Mouse (Mus musculus): ENCODE measurements around the gene Ak3.

Ak3 gene

DNA sequence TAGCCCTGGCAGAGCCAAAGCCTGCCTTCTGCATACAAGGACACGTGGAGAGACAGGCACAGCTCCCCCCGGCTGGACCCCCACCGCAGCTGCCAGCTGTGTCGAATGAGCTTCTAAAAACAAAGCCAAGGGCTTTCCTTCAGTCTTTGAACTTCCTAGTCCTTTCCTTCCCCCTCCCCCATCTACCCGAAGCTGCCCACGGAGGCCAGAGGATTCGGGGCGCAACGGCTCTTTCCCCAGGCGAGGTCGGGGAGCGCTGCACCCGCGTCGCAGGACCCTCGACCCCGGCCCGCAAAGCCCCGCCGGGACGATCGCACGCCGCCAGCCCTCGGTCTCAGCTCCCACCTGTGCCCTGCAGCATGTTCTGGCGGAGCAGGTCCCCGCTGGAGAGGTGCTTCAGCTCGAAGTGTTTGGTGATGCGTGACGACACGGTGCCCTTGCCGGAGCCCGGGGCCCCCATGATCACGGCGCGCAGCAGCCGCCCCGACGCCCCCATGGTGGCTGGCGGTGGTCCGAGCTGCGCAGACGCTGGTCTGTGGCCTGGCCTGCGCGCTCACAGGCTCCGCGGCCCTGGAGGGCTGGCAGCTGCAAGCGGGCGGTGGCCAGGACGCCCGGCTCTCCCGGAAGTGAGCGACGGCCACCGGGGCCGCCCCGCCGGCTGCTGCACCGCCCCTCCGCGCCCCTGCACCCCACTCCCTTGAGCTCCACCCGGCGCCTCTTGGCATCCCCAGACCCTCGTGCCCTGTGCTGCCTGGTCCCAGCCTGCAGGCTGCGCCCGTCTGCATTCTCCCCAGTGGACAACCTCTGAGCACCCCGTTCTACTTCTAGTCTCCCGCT lies at the start of gene Ak3:
Gene Ak3, minus strand, starts transcription at position 628 of the 837 bp plus-strand sequence.
- peak; percentile 83 for DNase-seq

DNA sequence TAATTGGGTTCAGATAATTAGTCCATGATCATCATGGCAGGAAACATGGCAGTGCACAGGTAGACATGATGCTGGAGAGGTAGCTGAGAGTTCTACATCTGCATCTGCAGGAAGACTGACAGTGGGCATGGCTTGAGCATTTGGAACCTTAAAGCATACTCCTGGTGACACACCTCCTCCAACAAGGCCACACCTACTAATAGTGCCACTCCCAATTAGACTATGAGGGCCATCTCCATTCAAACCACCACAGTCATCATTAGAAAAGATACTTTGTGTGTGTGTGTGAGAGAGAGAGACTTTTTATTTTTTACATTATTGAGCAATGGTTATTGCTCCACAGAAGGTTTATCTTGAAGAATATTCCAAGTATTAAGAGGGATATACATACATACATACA lies 44.4 kb upstream of the Ak3 start:
- DNase-seq = no peak

DNA sequence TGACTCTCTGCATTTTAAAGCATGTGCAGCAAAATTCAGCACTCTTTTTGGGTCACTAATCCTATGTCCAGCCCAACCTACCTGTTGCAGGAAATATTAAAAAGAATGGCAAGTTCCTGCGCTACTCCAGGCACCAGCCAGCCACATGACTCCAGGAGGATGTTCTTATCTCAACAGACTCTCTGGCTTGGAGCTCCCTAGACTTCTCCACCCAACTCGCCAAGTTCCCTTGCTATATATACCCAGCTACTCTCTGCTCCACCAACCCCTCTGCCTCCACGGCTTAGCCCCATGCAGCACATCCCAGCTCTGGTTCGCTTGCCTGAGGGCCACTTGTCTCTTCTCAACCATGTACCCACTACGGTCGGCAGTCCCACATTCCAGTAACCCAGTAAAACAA lies 40.9 kb upstream of the Ak3 start:
- DNase-seq = no peak

DNA sequence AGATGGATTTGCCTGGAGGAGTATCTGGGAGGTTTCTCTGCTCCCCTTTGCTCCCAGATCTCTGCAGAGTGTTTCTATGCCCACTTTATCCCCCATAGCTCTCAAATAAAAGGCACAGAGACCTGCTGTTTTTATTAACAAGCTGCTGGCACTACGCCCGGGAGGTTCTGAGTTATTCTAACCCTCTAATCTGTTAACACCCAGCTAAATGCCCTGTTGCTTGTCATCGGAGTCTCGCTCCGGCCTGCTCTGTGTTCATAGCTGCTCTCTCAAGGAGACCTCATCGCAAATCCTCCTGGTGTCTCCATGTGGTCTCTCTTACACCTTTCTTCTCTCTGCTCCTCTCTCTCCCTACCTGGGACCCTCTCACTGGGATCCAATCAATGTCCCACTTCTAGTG lies 27.0 kb upstream of the Ak3 start:
- no peak for DNase-seq

DNA sequence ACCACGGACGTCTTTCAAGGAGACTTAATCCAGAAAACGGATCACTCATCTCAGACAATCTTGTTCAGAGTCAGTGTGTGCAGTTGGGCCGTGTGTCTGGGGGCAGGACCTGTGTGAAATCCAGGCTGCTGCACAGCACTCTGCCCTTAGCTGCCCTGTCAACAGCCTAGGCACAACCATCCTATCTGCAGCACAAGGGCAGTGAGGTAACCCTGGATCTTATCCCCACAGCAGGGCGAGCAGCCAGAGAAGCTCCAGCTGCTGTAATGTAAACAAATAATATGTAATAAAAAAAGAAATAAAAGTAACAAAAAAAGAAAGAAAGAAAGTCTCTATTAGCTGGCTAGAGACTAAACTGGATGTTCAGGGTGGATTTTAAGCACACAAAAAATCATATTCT lies 21.4 kb upstream of the Ak3 start:
- peak; percentile 40 for DNase-seq

DNA sequence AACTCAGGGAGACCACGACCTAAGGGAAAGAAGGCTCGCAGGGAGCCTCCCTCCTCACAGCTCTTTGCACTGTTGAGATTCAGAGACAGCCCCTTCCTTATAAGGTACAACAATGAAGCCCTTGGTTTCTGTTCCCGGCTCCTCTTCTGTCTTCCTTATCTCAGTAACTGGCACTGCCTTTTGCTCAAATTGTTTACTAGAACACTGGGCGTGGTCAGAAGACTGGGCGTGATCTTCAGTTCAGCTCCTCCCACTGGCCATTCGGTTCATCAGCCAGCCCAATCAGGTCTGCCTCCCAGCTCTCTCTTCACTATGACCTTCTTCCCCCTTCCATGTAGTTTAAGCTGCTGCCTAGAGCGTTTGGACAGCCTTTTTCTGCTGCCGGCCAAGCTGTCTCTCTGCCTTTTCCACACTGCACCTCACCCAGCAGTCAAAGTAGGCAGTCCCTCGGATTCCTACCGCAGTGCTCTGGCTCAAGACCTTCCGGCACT lies 19.3 kb upstream of the Ak3 start:
- peak; percentile 95 for DNase-seq

DNA sequence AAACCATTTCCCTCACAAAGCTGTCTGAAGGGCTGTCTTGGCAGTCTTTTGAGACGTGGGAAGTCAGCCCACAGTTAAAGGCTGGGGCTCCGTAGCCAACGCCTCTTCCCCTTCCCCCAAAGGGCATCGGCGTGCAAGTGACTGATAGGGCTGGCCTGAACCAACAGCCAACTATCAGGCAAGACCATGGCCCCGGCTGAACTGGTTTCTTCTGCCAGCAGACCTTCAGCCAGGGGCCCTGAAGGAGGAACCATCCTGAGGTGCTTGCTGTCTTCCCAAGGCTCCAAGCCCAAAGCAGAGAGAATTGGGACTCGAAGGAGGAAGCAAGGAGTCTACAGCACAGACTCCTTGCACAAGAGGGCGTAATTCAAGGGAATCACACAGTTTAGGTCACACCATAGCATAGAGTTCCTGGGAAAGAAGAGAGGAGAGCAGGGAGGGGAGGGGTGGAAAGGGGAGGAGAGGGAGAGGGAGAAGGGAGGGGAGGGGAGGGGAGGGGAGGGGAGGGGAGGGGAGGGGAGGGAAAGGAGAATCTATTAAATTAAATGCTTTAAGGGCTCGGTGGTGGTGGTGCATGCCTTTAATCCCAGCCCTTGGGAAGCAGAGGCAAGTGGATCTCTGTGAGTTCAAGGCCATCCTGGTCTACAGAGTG lies 16.8 kb upstream of the Ak3 start:
- peak; percentile 95 for DNase-seq

DNA sequence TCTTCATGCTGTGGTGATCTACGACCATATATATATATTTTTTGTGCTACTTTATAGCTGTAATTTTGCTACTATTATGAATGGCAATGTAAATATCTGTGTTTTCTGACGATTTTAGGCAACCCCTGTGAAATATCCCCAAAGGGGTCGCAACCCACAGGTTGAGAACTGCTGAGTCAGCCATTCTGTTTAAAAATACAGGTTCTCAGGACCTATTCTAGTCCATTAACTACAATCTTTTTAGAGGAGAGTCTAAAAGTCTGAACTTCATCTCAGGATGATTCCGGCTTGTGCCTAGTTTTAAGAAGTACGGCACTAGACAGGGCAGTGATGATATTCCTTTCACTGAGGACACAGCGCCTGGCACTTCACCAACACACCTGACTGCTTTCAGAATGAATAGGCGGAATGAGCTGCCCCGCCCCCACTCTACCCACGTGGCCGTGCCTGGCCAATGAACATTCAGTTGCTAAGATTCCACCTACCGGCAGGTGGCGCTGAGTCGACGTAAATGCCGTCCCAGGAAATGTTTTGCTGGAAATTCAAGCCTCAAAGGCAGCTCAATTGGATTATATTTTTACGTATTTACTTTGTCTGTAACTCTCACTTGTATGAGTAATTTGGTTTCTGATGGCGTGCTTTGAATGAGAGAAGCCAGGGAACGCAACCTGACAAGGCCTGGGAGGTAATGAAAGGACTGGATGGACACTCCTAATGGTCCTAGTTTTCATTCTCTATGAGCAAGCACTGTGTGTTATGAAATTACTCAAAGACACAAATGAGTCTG lies 16.0 kb upstream of the Ak3 start:
- peak; percentile 100 for DNase-seq

DNA sequence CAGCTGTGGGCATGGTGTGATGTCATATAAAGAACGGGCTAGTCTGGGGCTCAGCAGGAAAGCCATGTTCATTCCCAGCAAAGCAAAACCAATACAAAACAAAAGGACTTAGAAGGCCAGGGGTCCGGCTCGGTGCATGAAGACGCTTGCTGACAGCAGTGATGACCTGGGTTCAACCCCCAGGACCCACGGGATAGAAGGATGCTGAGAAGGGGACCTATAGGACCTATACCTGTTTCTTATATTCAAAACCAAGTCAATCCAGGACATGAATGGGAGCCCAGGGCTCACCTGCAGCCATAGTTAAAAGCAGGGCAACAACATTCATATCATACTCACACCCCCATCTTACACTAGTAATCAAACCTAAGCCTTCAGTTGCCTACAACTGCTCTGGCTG lies 15.2 kb upstream of the Ak3 start:
- no peak for DNase-seq

DNA sequence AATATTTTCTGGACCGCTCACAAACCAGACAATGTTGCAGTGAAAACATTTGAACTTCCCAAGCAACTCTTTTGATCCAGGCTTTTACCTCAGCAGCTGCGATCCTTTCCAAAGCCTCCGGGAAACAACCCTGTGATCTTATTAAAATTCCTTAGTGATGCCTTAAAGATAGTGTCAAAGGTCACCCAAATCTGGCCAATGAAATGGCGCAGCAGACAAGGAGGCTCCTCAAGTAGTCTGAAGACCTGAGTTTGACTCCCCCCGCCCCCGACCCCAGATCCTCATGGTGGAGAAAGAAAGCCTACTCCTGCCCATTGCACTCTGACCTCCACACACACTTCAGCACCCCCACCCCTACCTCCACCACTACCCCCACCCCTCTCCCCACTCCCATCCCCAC lies 12.5 kb upstream of the Ak3 start:
- no peak for DNase-seq

DNA sequence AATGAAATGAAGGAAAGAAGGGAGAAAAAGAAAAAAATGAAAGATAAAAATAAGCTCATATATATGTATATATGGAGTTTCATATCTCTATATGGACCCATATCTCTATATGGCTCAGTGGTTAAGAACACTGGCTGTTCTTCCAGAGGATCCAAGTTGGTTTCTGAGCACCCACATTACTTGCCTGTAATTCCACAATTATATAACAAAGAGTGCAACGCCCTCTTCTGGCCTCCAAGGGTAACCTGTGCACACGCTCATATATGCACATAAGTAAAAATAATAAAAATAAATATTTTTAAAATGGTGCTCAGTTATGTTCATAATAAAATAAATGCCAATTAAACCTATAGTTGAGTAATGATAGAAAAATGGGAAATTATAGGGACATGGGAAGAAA lies 11.9 kb upstream of the Ak3 start:
- DNase-seq = no peak

DNA sequence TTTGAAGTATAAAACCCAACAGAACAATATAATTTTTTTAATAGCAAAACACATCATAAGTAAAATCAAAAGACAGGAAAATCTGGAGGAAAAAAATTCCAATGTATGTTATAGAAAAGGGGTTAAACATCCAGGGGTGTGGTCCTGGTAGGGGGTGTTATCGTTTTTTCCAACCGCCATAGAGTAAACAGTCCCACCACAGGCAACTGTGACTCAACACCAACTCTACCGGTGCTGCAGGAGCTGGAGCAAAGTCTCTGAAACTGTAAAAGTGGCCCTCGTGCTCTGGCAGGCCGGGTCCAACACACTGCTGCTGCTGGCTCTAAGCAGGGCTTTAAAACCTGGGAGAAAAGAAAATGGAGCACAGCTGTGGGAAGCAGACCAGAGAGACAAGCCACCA lies 11.0 kb upstream of the Ak3 start:
- DNase-seq = no peak

DNA sequence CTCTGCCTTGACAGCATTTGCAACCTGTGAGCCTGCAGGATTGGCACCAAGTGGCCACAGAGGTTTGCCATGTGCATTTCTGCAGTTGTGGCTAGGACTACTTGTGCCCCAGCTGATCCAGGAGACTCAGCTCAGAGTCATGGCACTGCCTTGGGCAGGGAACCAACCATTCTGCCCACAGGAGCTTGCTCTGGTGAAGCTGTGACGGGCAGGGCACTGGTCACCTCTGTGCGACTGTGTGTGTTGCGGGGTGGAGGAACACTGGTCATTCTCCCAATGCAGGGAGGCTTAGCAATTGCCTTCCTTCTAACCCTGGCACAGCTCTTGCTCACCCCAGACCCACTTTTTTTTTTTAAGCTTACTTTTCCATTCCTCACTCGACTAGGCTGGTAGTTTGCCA lies 7.7 kb upstream of the Ak3 start:
- DNase-seq = no peak

DNA sequence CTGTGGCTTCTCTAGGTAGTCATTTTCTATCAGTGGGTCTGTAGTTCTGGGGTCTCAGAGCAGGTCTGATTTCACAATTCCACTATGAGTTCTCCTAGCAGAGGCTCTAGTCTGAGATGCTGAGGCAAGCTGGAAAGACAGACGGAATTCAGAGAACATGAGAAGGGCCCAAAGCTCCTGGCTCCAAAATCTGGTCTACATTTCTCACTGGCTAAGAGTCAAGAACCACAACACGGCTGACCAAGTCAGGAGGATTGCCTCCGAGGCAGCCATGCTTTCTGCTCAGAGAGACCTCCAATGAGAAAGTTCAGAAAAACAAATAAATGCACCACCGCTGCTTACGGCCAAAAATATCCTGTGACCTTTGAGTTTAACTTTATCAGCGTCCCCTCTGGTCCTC lies 6.8 kb upstream of the Ak3 start:
- DNase-seq = no peak

DNA sequence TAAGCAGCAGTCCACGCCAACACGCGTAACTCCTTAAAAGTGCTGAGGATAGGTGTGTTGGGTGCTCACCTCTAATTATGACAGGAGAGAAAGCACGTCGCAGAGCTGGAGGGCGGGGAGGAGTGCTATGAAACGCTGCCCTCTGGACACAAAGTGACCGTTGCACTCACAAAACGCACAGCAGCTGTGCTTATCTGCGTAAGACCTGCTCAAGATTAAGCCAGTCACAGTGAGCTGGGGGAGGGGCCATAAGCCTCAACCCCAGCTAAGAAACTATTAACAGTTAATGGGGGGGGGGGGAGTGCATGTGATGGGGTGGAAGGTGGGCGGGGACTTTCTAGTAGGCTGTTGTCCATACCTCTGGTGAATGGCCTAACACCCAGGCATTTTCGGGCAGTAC lies 5.0 kb upstream of the Ak3 start:
- DNase-seq = peak; percentile 33

DNA sequence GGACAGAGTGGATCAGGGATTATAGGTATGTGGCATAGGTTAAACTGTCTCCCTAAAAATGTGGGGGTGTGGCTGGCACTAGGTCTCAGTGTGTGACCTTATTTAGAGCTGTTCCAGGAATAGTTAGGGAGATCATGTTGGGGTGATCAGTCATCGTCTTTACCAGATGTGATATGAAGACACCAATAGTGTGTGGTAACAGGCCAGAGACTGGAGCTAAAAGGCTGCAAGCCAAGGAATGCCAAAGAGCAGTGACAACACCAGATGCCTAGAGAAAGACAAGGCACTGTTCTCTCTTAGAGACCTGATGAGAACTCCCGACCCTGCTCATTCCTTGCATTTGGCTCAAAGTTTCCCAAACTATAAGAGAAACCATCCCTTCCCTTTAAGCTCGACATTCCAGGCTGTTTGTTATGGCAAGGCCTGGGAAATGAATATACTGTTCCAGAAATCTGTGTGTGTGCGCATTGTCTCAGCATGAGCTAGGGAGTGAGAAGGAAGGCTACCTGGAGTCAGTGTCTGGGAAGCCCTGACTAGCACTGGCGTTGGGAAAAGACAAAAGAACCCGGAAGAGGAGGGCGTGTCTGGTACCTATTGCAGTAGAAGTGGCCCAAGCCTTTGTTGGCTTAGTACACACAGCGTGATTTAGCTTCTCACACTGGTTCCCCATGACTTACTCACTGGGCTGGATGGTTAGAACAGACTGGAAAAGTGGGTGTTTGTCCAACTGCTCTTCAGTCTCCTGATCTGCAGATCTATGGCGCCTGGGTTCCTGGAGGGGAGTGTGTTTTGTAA lies 2.6 kb upstream of the Ak3 start:
- DNase-seq = no peak

DNA sequence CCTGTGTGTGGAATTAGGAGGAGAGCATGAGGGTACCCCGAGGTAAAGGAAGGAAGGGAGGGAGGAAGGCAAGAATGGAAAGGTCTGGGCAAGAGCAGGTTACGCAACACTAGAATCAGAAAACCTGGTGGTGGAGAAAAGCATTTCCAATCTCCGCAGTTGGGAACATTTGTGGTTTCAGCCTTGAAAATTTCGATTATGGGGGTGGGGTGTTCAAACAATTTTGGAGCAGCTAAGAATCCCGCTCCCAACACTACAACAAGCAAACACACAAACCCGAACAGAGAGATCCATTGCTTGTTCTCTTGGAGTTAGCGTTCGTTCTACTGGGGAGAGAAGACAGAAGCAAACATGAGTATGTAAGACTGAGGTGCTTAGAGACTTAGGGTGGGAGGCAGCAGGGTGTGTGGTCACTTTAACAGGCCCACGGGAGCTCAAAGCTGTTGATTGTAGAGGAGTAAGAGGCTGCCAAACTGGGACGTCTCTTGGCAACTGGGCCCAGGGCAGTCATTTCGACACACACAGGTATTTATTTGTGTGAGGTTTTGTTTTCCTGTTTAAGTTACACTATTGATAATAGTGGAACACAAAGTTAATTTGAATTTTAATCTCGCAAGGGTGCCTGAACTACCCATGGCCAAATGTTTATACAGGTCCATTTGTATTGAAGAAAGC lies 1.8 kb upstream of the Ak3 start:
- DNase-seq = no peak

DNA sequence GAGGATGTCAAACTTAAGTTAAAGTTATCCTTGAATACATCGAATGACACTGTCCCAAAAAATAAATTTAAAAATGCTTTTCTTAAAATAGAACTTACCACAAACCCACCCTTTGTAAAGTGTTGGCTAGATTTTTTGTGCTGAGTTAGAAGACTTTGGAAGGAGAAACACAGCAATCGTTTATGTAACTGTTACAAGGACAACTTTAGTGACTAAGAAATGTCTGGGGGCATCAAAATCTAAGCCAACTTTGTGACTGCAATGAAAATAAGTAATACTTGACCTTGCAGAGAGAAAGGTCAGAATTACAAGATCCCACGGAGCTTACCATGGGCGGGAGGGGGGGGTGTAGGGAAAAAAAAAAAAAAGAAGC lies 814 bp downstream of the Ak3 start:
- no peak for DNase-seq

DNA sequence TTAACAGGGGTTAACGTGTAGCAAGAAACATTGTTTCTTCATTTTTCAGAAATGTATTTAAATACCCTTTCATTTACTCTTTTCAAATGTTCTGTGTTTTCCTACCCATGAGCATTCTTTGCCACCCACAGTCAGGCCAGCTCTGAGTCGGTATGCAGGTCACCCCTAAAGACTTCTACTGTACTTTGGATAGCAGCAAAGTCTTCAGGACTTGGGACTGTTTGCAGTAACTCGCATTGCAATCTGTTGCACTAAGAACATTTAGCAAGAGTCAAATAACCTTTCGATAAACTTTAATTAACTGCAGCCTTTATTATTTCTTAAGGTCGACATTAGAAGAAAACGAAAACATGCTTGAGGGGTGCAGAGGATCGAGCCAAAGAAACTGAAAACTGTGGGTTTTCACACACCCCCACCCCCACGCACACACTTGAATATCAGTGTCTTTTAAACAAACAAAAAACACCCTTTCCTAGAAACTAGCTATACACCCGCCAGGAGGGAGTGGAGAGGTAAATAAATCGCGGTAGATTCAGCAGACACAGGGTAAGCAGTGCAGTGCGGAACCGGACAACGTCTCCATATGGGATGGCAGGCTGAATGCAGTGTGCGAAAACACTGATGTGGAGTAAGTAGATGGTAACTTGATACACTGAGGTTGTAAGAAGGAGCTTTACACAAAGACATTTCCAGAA lies 1.7 kb downstream of the Ak3 start:
- no peak for DNase-seq

DNA sequence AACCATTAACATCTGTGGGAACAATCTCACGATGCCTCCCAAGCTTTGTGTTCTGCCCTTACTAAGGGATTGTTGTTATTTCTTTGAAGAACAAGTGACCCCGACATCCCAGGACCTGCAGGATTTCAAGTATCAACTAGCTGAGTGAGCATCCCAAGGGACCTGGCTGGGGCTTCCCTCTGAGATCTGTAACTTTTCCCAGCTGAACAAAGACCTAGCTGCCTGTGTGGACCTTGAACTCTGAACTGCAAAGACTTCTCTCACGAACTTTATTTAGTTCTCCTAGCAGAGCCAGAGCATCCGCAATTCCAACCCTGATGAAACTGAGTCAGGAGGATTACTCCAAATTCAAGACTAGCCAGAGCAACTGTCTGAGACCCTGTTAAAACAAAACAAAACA lies 2.4 kb downstream of the Ak3 start:
- DNase-seq = no peak

DNA sequence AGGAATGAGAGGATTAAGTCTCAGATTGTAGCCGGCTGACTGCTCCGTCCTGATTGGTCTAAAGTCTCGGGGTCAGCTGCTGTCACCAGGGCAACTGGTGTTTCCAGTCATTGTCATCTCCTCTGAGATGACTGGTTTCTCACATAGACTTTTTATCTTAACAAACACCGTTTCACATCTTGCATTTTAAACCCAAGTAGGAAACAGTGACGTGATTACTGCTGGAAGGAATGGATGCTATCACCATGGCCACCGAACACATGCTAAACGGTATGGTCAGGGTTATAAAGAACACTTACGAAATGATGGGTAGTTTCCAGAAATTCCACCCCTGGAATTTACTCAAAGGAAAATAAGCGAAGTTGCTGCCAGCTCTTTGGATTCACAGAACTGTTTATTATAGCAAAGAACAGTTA lies 3.4 kb downstream of the Ak3 start:
- DNase-seq = no peak

DNA sequence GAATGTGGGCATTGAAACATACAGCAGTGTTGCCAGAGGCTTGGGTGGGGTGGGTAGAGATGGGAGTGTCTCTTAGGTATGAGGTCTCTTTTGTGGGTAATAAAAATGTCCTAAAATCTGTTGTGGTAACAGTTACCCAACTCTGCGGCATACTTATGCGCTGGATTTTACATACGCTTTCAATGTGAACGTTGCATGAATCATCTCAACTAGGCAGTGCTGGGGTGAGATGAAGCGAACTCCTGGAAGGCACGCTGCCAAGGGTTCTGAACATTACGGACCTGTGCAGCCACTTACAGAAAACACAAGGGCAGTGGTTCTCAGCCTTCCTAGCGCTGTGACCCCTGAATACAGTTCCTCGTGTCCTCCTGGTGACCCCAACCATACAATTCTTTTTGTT lies 5.1 kb downstream of the Ak3 start:
- DNase-seq = no peak
